Mouse (Mus musculus) c-Kit-positive CD71-negative TER-119-negative erythroid progenitor cells, embryonic 14.5 days (primary cell): ENCODE results near the gene Trim42.

Source experiments
- DNase-seq: peaks from one replicate; pipeline ENCODE4 v3.0.0-alpha.2; 2013; ENCODE audit warnings: low read depth

The Trim42 gene

DNA sequence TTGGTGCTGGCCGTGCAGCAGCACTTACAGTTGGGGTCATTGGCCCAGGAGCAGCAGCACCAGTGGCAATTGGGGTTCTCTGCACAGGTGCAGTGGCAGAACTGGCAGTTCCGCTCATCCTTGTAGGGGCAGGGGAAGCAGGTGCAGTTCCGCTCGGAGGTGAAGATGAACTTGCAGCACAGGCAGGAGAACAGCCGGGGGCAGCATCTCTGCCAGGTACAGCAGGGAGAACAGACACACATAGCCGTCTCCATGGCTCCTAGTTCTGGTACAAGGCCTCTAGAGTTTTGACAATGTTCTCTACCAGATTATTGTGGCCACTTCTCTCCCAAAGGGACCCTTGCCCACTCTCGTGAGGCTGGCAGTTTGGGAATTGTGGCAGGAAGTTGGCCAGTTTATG lies at the start of gene Trim42:
Gene Trim42, minus strand, starts transcription at position 368 of the 400 bp plus-strand sequence.
- no peak for DNase-seq

DNA sequence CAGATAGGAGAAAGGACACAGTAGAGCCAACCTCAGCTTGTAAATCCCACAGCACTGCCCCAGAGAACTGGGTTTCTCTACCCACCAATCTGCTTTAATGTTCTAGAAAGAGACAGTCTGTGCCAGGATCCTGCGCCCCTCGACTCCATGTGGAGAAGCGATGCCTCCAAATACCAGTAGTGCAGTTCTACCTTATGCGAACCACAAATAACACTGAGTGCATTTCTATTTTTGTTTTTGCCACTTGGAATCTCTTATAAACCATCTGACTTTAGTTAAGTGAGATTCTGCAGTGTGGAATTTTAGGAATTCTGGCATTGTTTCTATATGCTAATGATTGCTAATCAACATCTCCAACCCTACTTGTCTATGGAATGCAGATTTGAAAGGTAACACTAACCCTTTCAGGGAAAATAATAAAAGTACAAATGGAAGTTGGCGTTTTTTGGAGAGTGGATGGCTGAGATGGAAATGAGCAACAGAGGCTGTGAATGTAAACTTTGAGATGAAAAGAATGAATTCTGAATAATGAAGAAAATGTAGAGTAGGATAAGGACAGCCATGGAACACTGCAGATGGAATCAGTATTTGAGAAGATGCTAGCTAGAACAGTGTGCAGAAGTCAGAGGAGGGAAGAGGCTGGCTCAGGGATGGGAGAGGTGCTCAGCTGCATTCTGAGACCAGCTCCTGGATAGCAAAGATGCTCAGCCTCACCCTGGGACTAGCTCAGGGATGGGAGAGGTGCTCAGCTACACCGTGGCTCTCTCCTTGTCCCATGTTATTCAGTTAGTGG lies 45.3 kb upstream of the Trim42 start:
- DNase-seq, result no peak

DNA sequence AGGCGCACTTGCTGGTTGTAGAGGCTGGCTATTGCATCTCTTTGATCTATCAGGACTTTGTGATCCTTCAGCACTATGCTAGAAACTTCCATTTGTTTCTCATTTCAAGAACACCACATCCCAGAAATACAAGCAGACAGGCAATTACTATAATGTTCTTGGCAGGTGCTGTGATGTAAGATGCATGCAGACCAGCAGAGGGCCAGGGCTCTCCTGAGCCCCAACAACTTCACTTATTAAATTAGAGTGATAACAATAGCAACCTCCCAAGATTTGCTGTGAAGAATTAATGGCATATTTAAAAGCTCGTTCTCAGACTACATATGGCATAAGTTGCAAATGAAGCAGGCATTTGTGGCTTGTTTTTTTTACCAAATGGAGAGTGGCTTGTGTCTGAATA lies 38.4 kb upstream of the Trim42 start:
- no peak for DNase-seq

DNA sequence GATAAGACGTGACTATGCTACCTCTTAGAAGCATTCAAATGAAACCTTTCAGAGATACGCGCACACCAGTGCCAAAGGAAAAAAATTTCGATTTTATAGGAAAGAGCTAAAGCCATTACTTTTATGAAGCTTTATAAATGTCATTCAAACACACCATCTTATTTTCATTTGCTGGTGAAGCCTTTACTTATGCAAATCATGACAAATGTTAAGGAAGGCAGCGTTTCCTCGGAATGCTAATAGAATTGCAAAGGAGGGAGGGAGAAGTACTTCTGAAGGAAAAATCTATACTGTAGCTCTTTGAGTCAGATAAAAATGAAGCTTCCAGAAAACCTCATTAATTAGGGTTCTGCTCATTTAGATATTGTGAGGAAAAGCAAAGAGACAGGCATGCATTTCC lies 13.3 kb downstream of the Trim42 start:
- DNase-seq, result no peak

DNA sequence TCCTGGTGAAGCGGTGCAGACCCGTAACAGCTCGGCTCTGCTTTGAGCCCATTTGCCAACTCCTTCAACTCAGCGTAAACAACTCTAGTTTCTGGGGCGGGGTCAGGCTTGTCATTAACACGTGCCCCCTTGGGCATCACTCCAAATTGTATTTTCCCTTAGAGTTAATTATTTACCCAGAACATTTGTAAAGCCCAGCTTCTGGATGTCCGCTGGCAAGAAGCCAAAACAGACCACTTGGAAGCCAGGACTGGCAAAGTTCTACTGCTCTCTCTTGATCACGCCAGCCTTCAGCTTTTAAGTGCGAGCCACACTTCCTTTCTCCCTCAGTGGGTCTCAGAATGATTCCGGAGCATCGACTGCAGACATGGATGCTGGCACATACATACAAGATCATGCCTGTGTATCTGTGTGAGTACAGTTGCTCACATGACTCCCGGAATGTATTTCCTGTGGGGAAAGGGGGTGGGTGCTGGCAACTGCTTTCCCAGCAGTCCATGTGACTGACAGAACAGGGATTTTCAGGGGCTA lies 24.9 kb downstream of the Trim42 start:
- DNase-seq, result no peak

DNA sequence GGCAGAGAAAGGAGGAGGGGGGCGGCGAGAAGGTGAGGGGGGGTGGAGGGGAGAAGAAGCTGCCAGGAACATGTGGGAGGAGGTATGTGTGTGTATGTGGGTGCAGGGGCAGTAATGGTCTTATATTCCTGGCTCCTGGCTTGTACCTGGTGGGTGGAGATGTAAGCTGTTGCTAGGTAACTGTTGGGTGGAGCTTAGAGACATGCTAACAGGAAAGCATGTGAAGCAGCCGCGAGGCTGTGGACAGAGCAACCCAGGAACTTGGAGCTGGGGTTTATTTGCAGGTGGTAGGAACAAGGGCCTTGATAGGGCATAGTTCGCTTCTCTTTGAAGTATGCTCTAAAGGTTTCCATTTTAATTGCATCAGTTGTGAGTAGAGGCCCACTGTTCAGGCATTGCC lies 28.0 kb downstream of the Trim42 start:
- no peak for DNase-seq

DNA sequence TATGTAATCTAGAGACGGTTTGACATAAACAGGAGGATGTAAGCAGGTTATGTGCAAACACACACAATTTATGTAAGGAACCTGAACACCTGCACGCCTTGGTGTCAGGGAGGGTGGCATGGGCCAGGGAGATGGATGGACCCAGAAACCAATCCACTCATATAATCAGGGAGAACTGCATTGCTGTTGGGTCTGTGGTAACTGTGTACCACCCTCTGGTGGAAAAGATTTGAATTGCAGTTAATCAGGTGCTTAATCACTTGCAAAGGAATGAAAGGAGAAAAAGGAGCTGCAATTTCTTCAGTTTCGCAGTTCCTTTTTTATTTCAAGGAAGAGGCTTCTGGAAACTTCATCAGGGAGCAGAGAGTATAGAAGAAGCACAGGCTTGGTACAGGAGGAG lies 46.9 kb downstream of the Trim42 start:
- DNase-seq, result no peak

DNA sequence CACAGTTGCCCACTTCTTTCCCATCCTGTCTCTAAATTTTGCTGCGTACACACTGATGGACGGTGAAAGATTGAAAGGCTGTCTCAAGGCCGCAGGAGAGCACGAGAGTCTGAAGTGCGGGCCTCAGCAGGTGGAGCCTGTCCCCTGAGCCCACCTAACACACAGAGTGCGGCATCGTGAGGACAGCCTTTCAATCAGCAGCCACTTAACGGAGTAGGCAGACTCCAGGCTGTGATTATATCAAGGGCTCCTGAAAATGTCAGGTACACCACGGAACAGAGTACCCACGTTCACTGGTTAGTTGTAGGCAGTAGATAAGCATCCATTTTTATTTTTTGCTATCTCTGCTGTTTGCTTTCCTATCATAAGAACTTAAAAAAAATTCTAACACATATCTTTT lies 47.6 kb downstream of the Trim42 start:
- DNase-seq, result no peak

DNA sequence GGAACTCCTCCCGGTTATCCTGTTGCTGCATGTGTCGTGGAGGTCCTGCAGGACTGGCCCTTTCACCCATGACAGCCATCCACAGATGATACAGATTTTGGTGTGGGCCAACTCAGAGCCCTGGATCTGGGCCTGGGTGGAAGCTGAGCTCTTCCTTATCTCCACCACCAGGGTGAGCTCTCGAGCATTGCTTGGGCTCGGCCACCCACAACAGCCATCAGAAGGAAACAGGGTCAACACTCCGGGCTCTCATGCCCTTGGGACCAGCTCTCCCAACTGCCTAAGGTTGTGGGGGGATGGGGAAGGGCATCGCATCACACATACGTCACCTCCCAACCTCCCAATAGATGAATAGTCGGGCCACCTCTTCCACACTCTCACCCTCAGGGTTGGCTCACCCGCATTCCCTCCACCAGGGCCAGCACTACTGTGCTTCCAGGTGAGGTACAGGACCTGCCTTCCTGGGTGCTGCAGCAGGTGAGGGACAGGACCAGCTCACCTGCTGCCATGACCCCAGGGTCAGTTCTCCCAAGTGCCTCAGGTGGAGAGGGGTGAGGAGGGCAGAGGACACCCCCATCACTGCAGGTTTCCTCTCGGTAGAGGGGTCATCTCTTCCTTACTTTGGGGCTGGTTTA lies 54.2 kb downstream of the Trim42 start:
- no peak for DNase-seq

DNA sequence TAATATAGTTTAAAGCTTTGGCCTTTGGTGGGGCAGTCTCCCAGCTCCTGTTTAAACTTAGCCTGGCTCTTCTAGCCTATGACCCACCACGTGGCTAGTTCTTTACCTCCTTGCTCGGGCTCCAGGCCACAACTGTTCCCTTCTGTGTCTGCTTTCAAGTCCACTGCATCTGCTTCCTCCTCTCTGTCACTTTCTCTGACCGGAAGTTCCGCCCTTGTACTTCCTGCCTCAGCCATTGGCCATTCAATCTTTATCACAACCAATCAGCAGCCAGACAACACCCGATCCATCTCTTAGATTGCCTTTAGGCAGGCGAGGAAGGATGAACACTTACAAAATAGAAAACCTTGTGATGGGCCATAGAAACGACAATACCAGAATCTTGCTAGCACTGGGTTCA lies 58.1 kb downstream of the Trim42 start:
- DNase-seq, result no peak

DNA sequence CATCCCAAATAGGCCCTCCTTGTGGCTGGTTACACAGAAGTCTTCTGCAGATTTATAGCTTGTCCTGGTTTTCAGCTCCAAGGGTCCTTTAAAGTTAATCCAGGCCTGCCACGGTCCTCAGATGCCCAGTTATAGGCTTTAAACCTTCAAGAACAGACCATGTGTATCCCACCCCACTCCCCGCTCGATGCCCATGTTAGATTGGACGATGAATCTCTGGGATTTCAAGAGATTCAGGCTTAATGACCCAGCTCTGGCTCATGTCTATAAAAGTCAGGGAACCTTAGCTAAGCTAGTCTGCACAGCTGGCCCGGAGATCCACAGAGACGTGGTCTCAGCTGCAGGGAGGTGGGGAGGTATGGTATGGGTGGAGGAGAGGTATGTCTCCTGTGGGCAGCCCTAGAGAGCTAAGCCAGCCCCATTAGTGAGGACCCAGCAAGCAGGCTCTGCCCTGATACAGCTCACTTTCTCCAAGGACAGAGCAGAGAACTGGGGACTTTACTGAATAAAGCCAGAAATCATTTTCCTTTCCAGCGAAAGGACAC lies 60.2 kb downstream of the Trim42 start:
- DNase-seq, result no peak

DNA sequence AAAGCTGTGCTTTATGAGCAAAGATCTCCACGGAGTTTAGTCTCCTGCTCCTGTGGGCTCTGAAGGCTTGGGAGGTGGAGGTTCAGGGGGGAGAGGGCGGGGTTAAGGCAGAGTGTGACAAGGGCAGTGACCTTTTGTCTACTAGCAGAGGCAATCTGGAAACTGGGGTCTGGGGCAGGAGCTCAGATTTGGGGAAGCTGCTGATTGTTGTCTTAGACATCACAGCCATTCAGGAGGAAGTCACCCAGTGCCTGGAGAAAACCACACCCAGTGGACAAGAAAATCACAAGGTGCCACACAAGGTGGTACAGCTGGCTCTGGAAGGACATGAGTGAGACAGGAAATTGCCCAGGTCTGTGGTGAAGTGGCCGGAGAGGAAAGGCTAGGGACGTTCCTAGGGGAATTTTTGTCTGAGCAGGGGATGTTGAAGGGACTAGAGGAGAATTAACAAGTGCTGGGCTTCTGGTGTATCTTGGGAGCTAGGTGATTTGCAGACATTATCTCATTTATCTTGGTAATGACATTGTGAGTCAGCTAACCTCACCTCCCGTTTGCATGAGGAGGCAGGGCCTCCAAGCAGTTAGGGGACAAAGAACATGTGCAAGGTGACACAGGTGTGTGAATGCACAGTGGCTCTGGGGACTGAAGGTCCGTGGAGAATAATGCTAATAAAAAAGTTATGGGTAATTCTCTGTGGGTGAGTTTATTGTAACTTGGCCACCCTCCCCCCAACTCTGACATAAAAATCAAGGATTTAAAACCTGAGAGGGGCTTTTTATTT lies 61.9 kb downstream of the Trim42 start:
- DNase-seq, result no peak
